Mouse (Mus musculus) megakaryocyte, embryonic 14.5 days (primary cell): ENCODE data around the gene Rpl39. TPM values are rescaled to one million over a fixed set of nuclear protein-coding genes. Genes with fewer than 3 reads are reported as not detected.
A peak's percentile ranks its signal among the peaks of the same experiment; 100 is the strongest.

Source experiments
- H3K27me3 ChIP-seq: replicated peaks from 2 replicates; pipeline ENCODE3; 2012; ENCODE audit warnings: inconsistent platforms
- H3K36me3 ChIP-seq: replicated peaks from 2 replicates; pipeline ENCODE3; 2012; ENCODE audit warnings: low read length, inconsistent platforms, mixed read lengths
- H3K4me1 ChIP-seq: 2 replicates; pipeline ENCODE4 v1.6.1; 2012; ENCODE audit warnings: inconsistent platforms
- H3K4me3 ChIP-seq: replicated peaks from 2 replicates; pipeline ENCODE3; 2012; ENCODE audit warnings: moderate library complexity, mild to moderate bottlenecking, inconsistent platforms
- H3K9me3 ChIP-seq: 2 replicates; pipeline ENCODE4 v1.6.1; 2012; ENCODE audit warnings: inconsistent platforms
- FLI1 ChIP-seq: IDR thresholded peaks from 2 replicates; pipeline ENCODE4 v1.6.1; 2012; ENCODE audit warnings: low read length, inconsistent platforms, mixed read lengths
- GATA1 ChIP-seq: IDR thresholded peaks from 3 replicates; pipeline ENCODE4 v1.6.1; 2012; ENCODE audit warnings: mixed read lengths, low read length, inconsistent platforms, borderline replicate concordance
- polyA plus RNA-seq: library from polyadenylated mRNA; stranded (reverse); fragments of >175 nt; gene quantifications from 2 replicates; pipeline ENCODE4 v1.2.3, GENCODE M21; 2012; ENCODE audit warnings: low replicate concordance; ENCODE audit not compliant: insufficient read depth

Gene Rpl39
- polyA plus RNA-seq = 63.5 and 367 TPM in 2 replicates

DNA sequence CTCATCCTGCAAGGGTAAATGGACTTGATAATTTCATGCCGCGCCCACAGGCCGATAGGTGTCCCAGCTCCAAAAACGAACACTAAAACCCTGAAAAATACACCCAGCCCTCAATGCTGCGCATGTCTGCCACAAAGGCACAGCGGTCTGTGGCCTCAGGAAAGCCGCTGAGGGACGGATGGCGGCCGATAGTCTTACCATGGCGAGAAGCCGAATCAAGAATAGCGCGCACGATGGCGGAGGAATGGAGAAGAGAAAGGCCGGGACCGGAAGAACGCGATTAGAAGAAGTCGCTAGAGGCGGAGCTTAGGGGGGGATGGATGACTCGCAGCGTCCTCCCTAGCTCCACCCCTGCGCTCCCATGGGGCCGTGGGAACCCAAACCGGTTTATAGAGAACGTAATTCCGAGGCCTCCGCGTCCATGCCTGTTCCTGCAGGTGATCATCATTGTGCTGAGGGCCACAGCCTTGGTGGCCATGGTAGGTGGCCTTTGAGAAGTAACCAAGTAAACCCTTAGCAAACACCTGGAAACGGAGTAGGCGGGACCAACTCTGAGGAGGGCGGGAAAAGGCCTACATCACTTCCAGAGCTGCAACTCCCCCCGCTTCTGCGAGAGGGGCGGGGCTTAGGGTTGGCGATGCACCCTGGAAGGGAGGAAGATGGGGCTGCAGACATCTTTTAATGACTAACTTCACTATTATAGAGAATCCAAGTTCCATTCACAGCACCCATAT, at the start of gene Rpl39:
Rpl39 (minus strand) TSS at position 476 of the 734 bp plus-strand sequence.
- H3K27me3 ChIP-seq = peaks cover 3% of the 10 kb centered on the region
- H3K4me1 ChIP-seq = peaks cover 11% of the 10 kb centered on the region; the same call in 1 of the 2 replicates
- H3K4me3 ChIP-seq = peak within 1 kb of the TSS; percentile 94
- TF ChIP-seq FLI1 = no peak
- H3K36me3 ChIP-seq = peaks cover 32% of the 10 kb centered on the region
- H3K9me3 ChIP-seq = no peaks in the 10 kb centered on the region

DNA sequence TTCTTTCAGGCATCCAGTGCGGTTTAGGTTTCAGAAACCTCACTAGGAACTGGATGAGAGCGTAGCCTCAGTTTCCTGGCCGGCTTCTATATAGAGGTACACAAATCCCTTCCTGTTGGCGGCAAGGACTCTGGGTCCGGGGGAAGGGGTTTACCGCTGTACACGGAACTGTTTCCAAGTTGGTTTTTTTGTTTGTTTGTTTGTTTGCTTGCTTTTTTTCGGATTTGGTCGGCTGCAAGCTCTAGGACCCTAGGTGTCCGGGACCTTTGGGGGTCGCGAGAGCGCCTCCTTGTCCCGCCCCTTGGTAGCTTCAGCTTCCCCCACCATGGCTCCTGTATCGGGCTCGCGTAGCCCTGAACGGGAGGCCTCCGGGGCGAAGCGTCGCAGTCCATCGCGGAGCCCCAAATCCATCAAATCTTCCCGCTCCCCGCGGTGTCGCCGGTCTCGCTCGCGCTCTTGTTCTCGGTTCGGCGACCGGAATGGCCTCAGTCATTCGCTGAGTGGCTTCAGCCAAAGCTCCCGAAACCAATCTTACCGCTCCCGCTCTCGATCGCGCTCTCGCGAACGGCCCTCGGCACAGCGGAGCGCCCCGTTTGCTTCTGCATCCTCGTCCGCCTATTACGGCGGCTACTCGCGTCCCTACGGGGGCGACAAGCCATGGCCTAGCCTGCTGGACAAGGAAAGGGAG, 41.6 kb upstream of the Rpl39 start, which contains the start of gene Nkap:
Nkap (plus strand) TSS at position 125 of the 688 bp plus-strand sequence.
- peaks cover 10% of the 10 kb centered on the region for H3K4me1 ChIP-seq
- TF ChIP-seq FLI1 (no peak), GATA1 (no peak)
- H3K36me3 ChIP-seq = peaks cover 6% of the 10 kb centered on the region
- peaks cover 15% of the 10 kb centered on the region for H3K9me3 ChIP-seq
- H3K4me3 ChIP-seq = peak within 1 kb of the TSS; percentile 94
- peaks cover 6% of the 10 kb centered on the region for H3K27me3 ChIP-seq

DNA sequence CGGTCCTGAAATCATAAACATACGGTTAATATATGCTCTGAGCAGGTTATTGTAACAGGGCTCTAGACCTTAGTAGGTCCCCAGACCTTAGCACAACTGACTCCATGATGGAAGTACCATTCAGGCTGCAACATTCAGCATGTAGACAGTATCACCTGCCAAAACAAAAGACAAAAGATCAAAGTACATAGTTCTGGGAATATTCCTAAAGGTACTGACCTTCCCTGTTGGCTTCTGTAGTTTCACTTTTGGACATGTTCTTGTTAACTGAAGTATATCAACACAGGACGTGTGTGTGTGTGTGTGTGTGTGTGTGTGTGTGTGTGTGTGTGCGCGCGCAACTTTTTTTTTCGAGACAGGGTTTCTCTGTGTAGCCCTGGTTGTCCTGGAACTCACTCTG, 40.3 kb upstream of the Rpl39 start:
- H3K4me1 ChIP-seq = peaks cover 10% of the 10 kb centered on the region
- TF ChIP-seq GATA1 (no peak), FLI1 (no peak)
- H3K9me3 ChIP-seq = peaks cover 23% of the 10 kb centered on the region
- no peaks in the 10 kb centered on the region for H3K36me3 ChIP-seq
- H3K27me3 ChIP-seq = peaks cover 6% of the 10 kb centered on the region
- H3K4me3 ChIP-seq = no peak overlapping the region

DNA sequence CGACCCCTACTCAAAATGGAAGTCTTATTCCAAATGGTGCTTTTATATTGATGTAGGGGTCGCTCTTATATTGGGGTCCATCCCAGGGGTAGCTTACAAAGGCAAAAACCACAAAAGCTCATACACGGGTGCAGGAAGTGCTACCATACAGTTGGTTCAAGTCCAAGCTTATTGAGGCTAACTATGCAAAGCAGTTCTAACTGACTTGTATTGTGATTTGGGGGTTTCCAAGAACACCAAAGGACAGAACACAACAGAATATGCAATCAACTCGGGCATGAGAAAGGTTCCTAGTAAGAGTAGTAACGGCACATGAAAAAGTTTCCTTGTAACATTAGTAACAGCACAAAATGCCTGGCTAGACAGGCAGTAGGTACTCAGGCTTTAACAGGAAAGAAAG, 35.0 kb upstream of the Rpl39 start:
- Histone ChIP-seq H3K27me3 (peaks cover 25% of the 10 kb centered on the region), H3K9me3 (peaks cover 16% of the 10 kb centered on the region), H3K4me1 (peaks cover 17% of the 10 kb centered on the region; the same call in 1 of the 2 replicates), H3K4me3 (no peak overlapping the region), H3K36me3 (no peaks in the 10 kb centered on the region)
- TF ChIP-seq GATA1 = no peak
- no peak for TF ChIP-seq FLI1

DNA sequence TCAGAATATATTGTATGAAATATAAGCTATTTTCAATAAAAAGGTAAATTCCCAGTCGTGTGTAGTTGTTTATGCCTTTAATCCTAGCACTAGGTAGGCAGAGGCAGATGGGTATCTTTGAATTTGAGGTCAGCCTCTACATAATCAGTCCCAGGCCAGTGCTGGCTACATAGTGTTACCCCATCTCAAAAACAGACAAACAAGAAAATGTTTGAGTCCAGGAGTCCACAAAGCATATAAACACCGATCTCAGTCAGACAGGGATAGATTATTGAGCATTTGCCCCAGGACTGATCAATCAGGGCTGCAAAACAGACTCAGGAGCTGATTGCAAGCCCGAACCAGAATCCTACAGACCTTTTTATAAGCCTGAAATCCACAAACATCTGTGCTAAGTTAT, 34.4 kb upstream of the Rpl39 start:
- peaks cover 16% of the 10 kb centered on the region for H3K9me3 ChIP-seq
- no peaks in the 10 kb centered on the region for H3K36me3 ChIP-seq
- H3K27me3 ChIP-seq = peaks cover 26% of the 10 kb centered on the region
- TF ChIP-seq GATA1 = no peak
- no peak for TF ChIP-seq FLI1
- peaks cover 18% of the 10 kb centered on the region; the same call in 1 of the 2 replicates for H3K4me1 ChIP-seq
- no peak overlapping the region for H3K4me3 ChIP-seq

DNA sequence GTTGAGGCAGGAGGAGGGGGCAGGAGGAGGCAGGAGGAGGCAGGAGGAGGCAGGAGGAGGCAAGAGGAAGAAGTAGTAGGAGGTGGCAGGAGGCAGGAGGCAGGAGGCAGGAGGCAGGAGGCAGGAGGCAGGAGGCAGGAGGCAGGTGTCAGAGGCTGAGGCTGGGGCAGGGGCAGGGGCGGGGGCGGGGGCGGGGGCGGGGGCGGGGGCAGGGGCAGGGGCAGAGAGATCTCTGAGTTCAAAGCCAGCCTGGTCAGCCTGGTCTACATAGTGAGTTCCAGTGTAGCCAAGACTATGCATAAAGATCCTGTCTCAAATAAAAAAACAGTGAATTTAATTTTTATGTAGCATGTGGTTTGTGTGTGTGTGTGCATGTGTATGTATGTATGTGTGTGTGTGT, 31.9 kb upstream of the Rpl39 start:
- TF ChIP-seq GATA1 (no peak), FLI1 (no peak)
- H3K4me3 ChIP-seq = no peak overlapping the region
- H3K4me1 ChIP-seq = peaks cover 30% of the 10 kb centered on the region
- H3K27me3 ChIP-seq = peaks cover 24% of the 10 kb centered on the region
- H3K9me3 ChIP-seq = peaks cover 11% of the 10 kb centered on the region
- H3K36me3 ChIP-seq = no peaks in the 10 kb centered on the region

DNA sequence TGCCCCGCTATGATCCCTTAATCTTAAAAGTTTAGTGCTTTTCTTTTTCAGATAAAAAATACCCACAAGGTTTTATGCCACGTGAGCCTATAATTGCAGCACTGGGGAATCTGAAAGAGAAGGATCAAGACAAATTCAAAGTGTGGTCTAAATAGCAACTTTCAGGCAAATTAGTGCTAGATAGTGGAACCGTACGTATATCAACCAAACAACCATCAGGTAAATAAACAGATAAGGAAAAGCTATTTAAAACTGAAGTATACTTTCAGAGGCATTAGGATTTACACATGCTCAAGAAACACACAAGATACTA, 25.6 kb upstream of the Rpl39 start:
- Histone ChIP-seq H3K4me1 (peaks cover 34% of the 10 kb centered on the region), H3K9me3 (no peaks in the 10 kb centered on the region; the same call in 1 of the 2 replicates), H3K36me3 (peaks cover 18% of the 10 kb centered on the region), H3K4me3 (no peak overlapping the region), H3K27me3 (peaks cover 10% of the 10 kb centered on the region)
- TF ChIP-seq FLI1 (no peak), GATA1 (no peak)

DNA sequence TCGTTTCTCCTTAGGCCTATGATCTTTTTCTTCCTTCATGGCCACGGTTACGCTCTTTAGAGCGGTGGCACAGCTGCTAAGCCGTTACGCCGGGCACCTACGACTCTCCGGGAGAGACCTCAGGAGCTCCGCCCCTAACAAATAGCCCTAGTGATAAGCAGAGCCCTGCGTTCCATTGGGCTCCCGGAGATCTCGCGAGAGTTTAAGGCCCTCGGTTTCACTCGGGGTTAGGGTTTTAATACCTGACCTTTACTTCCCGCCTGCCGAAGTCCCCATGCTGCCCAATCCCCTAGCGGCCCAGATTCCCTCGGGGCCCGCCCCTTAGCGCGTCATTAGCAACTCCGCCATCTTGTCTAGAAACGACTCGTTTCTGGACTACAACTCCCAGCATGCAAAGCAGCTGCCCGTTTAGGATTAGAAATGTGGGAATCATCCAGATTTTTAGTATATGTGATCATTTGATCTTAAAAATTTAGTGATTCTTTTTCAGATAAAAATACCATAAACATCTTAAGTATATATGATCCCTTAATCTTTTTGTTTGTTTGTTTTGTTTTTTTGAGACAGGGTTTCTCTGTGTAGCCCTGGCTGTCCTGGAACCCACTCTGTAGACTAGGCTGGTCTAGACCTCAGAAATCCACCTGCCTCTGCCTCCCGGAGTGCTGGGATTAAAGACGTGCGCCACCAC, 25.1 kb upstream of the Rpl39 start, which contains the start of gene Upf3b:
Upf3b (minus strand) TSS at position 130 of the 688 bp plus-strand sequence.
- Histone ChIP-seq H3K9me3 (no peaks in the 10 kb centered on the region; the same call in 1 of the 2 replicates), H3K36me3 (peaks cover 20% of the 10 kb centered on the region), H3K4me1 (peaks cover 29% of the 10 kb centered on the region), H3K27me3 (peaks cover 5% of the 10 kb centered on the region), H3K4me3 (peak within 1 kb of the TSS; percentile 95)
- TF ChIP-seq GATA1 (no peak), FLI1 (no peak)

DNA sequence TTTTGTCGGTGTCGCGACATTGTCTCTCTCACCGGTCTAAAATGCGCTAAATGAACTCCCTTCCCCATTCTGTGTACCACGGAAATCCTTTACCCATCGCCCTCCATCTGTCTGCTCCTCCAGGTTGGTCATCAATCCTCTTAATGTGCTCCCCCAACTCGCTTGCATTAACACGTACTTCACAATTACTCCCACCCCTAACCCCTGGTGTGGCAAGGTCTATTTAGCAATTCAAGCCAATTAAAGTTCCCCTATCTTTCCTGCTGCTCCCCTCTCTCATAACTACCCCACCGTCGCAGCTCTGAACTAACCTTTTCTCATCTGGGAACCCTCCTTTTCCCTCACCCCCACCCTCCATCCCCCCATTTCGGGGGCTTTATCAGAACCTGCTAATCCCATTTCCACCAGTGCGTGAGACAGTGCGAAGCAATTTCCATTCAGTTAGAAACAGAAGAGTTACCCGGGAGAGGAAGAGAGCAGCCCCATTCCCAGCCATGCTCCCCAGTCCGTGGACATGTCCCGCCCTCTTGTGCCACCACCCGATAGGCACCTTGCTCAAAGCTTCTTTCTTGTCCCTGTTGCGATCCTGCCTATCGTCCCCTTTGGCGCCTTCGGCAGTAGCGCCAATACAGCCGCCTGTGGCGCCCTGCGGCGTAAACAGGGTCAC, 24.5 kb upstream of the Rpl39 start:
- peaks cover 4% of the 10 kb centered on the region for H3K27me3 ChIP-seq
- peaks cover 26% of the 10 kb centered on the region for H3K4me1 ChIP-seq
- H3K9me3 ChIP-seq = no peaks in the 10 kb centered on the region; the same call in 1 of the 2 replicates
- H3K36me3 ChIP-seq = peaks cover 22% of the 10 kb centered on the region
- peak overlapping the region; percentile 95 for H3K4me3 ChIP-seq
- TF ChIP-seq GATA1 = no peak
- no peak for TF ChIP-seq FLI1

DNA sequence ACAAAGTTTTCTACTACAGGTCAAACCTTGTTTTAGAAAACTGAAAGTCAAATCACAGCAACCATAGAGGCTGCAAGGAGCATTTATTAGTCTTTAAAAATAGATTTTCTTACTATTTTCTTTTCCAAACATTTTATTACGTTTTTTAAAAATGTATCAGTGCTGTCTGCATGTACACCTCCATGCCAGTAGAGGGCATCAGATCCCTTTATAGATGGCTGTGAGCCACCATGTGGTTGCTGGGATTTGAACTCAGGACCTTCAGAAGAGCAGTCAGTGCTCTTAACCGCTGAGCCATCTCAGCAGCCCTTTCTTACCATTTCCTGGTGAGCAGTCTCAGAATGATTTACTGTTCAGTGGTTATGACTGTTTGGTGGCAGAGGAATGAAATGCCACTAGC, 18.6 kb upstream of the Rpl39 start:
- TF ChIP-seq GATA1 (no peak), FLI1 (no peak)
- H3K9me3 ChIP-seq = no peaks in the 10 kb centered on the region
- no peak overlapping the region for H3K4me3 ChIP-seq

More for the DNA sequence above, 18.6 kb upstream of the Rpl39 start:
- Histone ChIP-seq H3K4me1 (peaks cover 4% of the 10 kb centered on the region; the same call in 1 of the 2 replicates), H3K27me3 (peaks cover 2% of the 10 kb centered on the region), H3K36me3 (peaks cover 65% of the 10 kb centered on the region)
